Mouse (Mus musculus): ENCODE results near the gene Tbc1d10b. TPM values are rescaled to one million over a fixed set of nuclear protein-coding genes. Genes with fewer than 3 reads are reported as not detected.

Tbc1d10b gene
- polyA plus RNA-seq, 1 experiment = 62.8 TPM

- Histone ChIP-seq H3K36me3 (ENCODE audit: control insufficient read depth, insufficient read depth) (peaks cover 20% of the 10 kb centered on the region), H3K27me3 (ENCODE audit: control insufficient read depth, insufficient read depth, insufficient read length) (no peaks in the 10 kb centered on the region), H3K4me2 (ENCODE audit: low read depth) (no peak overlapping the region), H3K79me2 (ENCODE audit: control insufficient read depth, insufficient read depth) (peaks cover 10% of the 10 kb centered on the region), H3K4me3 (no peak overlapping the region), H3ac (ENCODE audit: control insufficient read depth, insufficient read length) (no peak overlapping the region)
- TF ChIP-seq MYOG (IDR thresholded peaks at IDR 0.05; ENCODE audit: control insufficient read depth in 1 of 3, insufficient read depth in 1 of 3, insufficient read length in 2 of 3, low read depth in 2 of 3) (no peak), CEBPB (IDR thresholded peaks at IDR 0.05; ENCODE audit: insufficient read depth, poor library complexity, severe bottlenecking) (no peak), TCF3 (IDR thresholded peaks at IDR 0.05; ENCODE audit: insufficient read length, low read depth) (no peak), MYOD1 (IDR thresholded peaks at IDR 0.05; ENCODE audit: control insufficient read depth in 1 of 3, insufficient read length in 2 of 3, low read depth in 2 of 3) (no peak), MAX (IDR thresholded peaks at IDR 0.05; ENCODE audit: low read depth) (no peak), SRF (IDR thresholded peaks at IDR 0.05; ENCODE audit: control insufficient read depth, insufficient read length, low read depth) (no peak), E2F4 (IDR thresholded peaks at IDR 0.05; ENCODE audit: insufficient read depth) (no peak), USF1 (IDR thresholded peaks at IDR 0.05; ENCODE audit: low read depth) (no peak), POLR2AphosphoS2 (IDR thresholded peaks at IDR 0.05; ENCODE audit: insufficient read length, low read depth) (no peak), REST (IDR thresholded peaks at IDR 0.05; ENCODE audit: insufficient read depth, insufficient read length) (no peak), POLR2A (IDR thresholded peaks at IDR 0.05; ENCODE audit: insufficient read length, low read depth) (no peak), TCF12 (IDR thresholded peaks at IDR 0.05; ENCODE audit: insufficient read depth, poor library complexity, severe bottlenecking) (no peak)
Observed at GRCm38 (mm10) chr7:127190672-127191071, 17.6 kb downstream of the Tbc1d10b start.

DNA sequence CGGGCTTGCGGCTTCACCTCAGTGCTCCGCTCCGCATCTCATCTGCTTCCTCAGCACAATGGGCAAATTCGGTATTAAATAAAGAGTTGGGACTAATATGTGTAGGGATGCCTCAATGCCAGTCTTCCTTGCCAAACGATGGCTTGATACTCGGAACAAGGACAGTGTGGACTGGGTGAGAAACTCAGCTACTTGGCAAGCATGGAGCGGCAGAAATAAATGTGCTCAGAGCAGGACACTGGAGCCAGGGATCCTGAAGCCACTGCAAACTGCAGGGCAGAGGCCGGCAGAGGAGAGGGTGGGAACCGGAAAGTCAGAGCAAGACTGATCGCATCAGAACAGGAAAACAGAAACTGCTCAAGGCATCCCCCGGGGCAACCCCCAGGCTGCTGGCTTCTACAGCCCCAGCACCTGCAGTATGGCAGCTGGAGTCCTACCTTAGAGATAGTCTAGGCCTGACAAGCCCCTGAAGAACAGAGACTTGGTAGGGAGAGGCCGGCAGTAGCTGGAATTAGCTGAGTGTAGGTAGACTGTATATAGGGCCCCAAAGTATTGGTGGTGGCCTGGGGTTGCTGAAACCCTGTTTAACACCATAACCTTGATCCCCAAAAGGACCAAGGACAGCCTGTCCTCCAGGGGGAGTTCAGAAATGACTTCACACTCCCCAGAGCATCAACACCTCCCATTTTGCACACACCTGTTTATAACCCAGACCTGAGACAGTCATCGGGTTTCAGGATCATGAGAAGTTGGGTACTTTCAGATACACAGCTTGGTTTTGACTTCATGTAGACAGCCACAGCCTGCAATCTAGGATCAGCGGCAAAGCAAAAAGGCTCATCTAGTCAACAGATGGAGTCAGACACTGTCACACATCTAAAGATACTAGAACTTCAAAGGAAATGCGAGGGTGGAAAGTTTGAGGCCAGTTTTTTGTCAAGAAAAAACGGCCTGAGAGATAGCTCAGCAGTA is 19.7 kb downstream of the Tbc1d10b start:
- Histone ChIP-seq H3K36me3 (ENCODE audit: control insufficient read depth, insufficient read depth) (peaks cover 15% of the 10 kb centered on the region), H3K79me2 (ENCODE audit: control insufficient read depth, insufficient read depth) (no peaks in the 10 kb centered on the region), H3K4me2 (ENCODE audit: low read depth) (no peak overlapping the region), H3K4me3 (no peak overlapping the region), H3K27me3 (ENCODE audit: control insufficient read depth, insufficient read depth, insufficient read length) (no peaks in the 10 kb centered on the region), H3ac (ENCODE audit: control insufficient read depth, insufficient read length) (no peak overlapping the region)
- no peak for TF ChIP-seq SRF (IDR thresholded peaks at IDR 0.05; ENCODE audit: control insufficient read depth, insufficient read length, low read depth)

DNA sequence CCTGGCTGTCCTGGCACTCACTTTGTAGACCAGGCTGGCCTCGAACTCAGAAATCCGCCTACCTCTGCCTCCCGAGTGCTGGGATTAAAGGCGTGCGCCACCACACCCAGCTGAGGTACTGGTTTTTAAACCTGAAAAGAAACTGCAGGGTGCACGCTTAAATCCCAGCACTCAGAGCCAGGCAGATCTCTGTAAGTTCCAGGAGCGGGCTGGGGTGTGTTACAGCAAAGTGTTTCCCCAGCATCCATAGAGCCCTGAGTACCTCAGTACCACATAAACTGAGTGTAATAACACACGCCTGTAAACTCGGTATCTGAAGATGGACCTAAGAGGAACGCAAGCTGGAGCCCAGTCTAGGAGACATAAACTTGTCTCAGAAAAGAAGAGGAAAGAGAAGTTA is 20.9 kb downstream of the Tbc1d10b start:
- H3K79me2 ChIP-seq (ENCODE audit: control insufficient read depth, insufficient read depth) = no peaks in the 10 kb centered on the region
- no peak overlapping the region for H3K4me3 ChIP-seq
- H3K27me3 ChIP-seq (ENCODE audit: control insufficient read depth, insufficient read depth, insufficient read length) = no peaks in the 10 kb centered on the region
- TF ChIP-seq SRF (IDR thresholded peaks at IDR 0.05; ENCODE audit: control insufficient read depth, insufficient read length, low read depth) (no peak), POLR2AphosphoS2 (IDR thresholded peaks at IDR 0.05; ENCODE audit: insufficient read length, low read depth) (no peak), REST (IDR thresholded peaks at IDR 0.05; ENCODE audit: insufficient read depth, insufficient read length) (no peak), TCF12 (IDR thresholded peaks at IDR 0.05; ENCODE audit: insufficient read depth, poor library complexity, severe bottlenecking) (no peak), POLR2A (IDR thresholded peaks at IDR 0.05; ENCODE audit: insufficient read length, low read depth) (no peak), CEBPB (IDR thresholded peaks at IDR 0.05; ENCODE audit: insufficient read depth, poor library complexity, severe bottlenecking) (no peak), USF1 (IDR thresholded peaks at IDR 0.05; ENCODE audit: low read depth) (no peak), MYOD1 (IDR thresholded peaks at IDR 0.05; ENCODE audit: control insufficient read depth in 1 of 3, insufficient read length in 2 of 3, low read depth in 2 of 3) (no peak), TCF3 (IDR thresholded peaks at IDR 0.05; ENCODE audit: insufficient read length, low read depth) (no peak), E2F4 (IDR thresholded peaks at IDR 0.05; ENCODE audit: insufficient read depth) (no peak), MAX (IDR thresholded peaks at IDR 0.05; ENCODE audit: low read depth) (no peak), MYOG (IDR thresholded peaks at IDR 0.05; ENCODE audit: control insufficient read depth in 1 of 3, insufficient read depth in 1 of 3, insufficient read length in 2 of 3, low read depth in 2 of 3) (no peak)
- no peak overlapping the region for H3ac ChIP-seq (ENCODE audit: control insufficient read depth, insufficient read length)
- H3K36me3 ChIP-seq (ENCODE audit: control insufficient read depth, insufficient read depth) = peaks cover 7% of the 10 kb centered on the region
- H3K4me2 ChIP-seq (ENCODE audit: low read depth) = no peak overlapping the region

DNA sequence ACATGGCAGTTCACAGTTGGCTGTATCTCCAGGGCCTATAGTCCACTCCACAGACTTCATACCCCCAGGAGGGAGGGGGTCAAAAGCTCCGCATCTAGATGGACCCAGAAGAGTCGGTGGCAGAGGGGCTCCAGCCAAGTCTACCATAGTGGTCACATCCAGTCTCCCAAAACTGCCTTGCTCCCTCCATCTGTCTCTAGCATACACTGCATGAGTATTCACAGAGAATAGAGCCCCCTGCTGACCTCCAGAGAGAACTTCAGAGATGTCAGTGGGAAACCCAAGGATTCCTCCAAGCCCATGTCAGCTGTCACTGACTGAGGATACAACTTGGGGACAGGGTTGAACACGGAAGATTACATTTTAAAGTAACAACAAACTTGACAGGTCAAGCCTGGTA is 22.7 kb downstream of the Tbc1d10b start:
- TF ChIP-seq MYOD1 (IDR thresholded peaks at IDR 0.05; ENCODE audit: control insufficient read depth in 1 of 3, insufficient read length in 2 of 3, low read depth in 2 of 3) = no peak
- TF ChIP-seq REST (IDR thresholded peaks at IDR 0.05; ENCODE audit: insufficient read depth, insufficient read length) = no peak
- TF ChIP-seq TCF12 (IDR thresholded peaks at IDR 0.05; ENCODE audit: insufficient read depth, poor library complexity, severe bottlenecking) = no peak
- no peak for TF ChIP-seq MAX (IDR thresholded peaks at IDR 0.05; ENCODE audit: low read depth)
- TF ChIP-seq TCF3 (IDR thresholded peaks at IDR 0.05; ENCODE audit: insufficient read length, low read depth) = no peak
- TF ChIP-seq POLR2A (IDR thresholded peaks at IDR 0.05; ENCODE audit: insufficient read length, low read depth) = no peak
- TF ChIP-seq SRF (IDR thresholded peaks at IDR 0.05; ENCODE audit: control insufficient read depth, insufficient read length, low read depth) = no peak
- no peak for TF ChIP-seq POLR2AphosphoS2 (IDR thresholded peaks at IDR 0.05; ENCODE audit: insufficient read length, low read depth)

GRCm38 (mm10) chr7:127184720-127185119 is 23.5 kb downstream of the Tbc1d10b start:
- TF ChIP-seq CEBPB (IDR thresholded peaks at IDR 0.05; ENCODE audit: insufficient read depth, poor library complexity, severe bottlenecking) (0 out of 2 replicates have a peak, but pooled peaks have one; percentile 11), E2F4 (IDR thresholded peaks at IDR 0.05; ENCODE audit: insufficient read depth) (no peak)
- Histone ChIP-seq H3K79me2 (ENCODE audit: control insufficient read depth, insufficient read depth) (no peaks in the 10 kb centered on the region), H3K4me3 (no peak overlapping the region), H3ac (ENCODE audit: control insufficient read depth, insufficient read length) (no peak overlapping the region), H3K36me3 (ENCODE audit: control insufficient read depth, insufficient read depth) (no peaks in the 10 kb centered on the region), H3K4me2 (ENCODE audit: low read depth) (no peak overlapping the region), H3K27me3 (ENCODE audit: control insufficient read depth, insufficient read depth, insufficient read length) (no peaks in the 10 kb centered on the region)

More for the DNA sequence above, 22.7 kb downstream of the Tbc1d10b start:
- Histone ChIP-seq H3K27me3 (ENCODE audit: control insufficient read depth, insufficient read depth, insufficient read length) (no peaks in the 10 kb centered on the region), H3K36me3 (ENCODE audit: control insufficient read depth, insufficient read depth) (no peaks in the 10 kb centered on the region), H3ac (ENCODE audit: control insufficient read depth, insufficient read length) (no peak overlapping the region), H3K79me2 (ENCODE audit: control insufficient read depth, insufficient read depth) (no peaks in the 10 kb centered on the region), H3K4me2 (ENCODE audit: low read depth) (no peak overlapping the region), H3K4me3 (no peak overlapping the region)

Measured in myocyte (in vitro differentiated cells).